Mouse (Mus musculus) Patski (cell line): ENCODE data around the gene Mrln. TPM values are rescaled to one million over a fixed set of nuclear protein-coding genes. Genes with fewer than 3 reads are reported as not detected.
A peak's percentile ranks its signal among the peaks of the same experiment; 100 is the strongest.

ENCODE experiments used
- ATAC-seq: fragments of 100-300 bp; one replicate; pipeline ENCODE4 v1.8.0; 2021
- CTCF ChIA-PET: fragments of 350-600 bp; sonication (Branson Sonifier 250); formaldehyde crosslinking; loops from one replicate; lab custom pipeline; 2022; ENCODE audit warnings: inconsistent platforms; lab: Charles Lee
- POLR2A ChIA-PET: fragments of 350-600 bp; sonication (Branson Sonifier 250); formaldehyde crosslinking; loops from one replicate; lab custom pipeline; 2022; ENCODE audit warnings: antibody characterized with exemption, inconsistent platforms; lab: Charles Lee
- DNase-seq: peaks from one replicate; pipeline ENCODE4 v3.0.0-alpha.2; 2011; ENCODE audit warnings: low read depth, low spot score
- H3K27me3 ChIP-seq: fragments of 371-371 bp; one replicate; pipeline ENCODE4 v1.5.1; 2021
- CTCF ChIP-seq: fragments of 100-300 bp; IDR thresholded peaks from one replicate; pipeline ENCODE4 v1.5.1; 2021
- in situ Hi-C: fragments of 300-500 bp; cut with MboI; formaldehyde crosslinking; loops from 3 replicates; pipeline ENCODE4 v1.11.1; 2018; ENCODE audit warnings: low pct_unique_long_range_greater_than_20kb, mixed read lengths
- polyA plus RNA-seq: library from polyadenylated mRNA; unstranded; gene quantifications from one replicate; pipeline ENCODE4 v1.2.3, GENCODE M21; 2021

The Mrln gene
- polyA plus RNA-seq, 1 experiment from 2014 or later, result not detected

GRCm38 (mm10) chr10:70189864-70190263 is 14.6 kb upstream of the Mrln start:
- in situ Hi-C loops, result loop anchor here (10.0 kb wide), 1 partner anchor 375 kb away; no protein-coding TSS in a partner anchor
- DNase-seq (no peak), ATAC-seq (no peak)
- no peaks in the 10 kb centered on the region for H3K27me3 ChIP-seq
- CTCF ChIA-PET, result no interaction called here
- POLR2A ChIA-PET, result no interaction called here
- TF ChIP-seq CTCF, result peak; percentile 62

- CTCF ChIA-PET, result no interaction called here
- ATAC-seq (no peak), DNase-seq (no peak)
These were observed 10.2 kb upstream of the Mrln start for GRCm38 (mm10) chr10:70194283-70194682.

DNA sequence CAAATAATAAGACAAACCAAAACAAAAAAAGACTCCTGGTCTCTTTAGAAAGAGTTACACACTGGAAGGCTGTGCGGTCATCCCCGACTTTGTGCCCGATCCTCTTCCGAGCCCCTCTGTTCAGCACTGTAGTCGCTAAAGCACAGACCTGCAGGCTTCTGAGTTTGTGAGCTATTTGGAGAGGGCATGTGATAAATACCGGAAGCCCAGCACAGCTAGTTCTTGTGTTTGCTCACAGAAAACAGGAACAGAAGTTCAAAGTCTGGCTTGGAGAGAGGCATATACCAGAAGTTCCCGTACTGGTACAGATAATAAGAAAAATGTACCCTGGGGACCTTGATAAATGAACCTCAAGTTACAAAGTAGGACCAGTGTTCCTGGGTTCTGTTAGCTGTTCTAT is 9.2 kb upstream of the Mrln start:
- H3K27me3 ChIP-seq, result no peaks in the 10 kb centered on the region
- ATAC-seq, result no peak
- no peak for TF ChIP-seq CTCF
- in situ Hi-C loops, result loop anchor here (5.0 to 10.0 kb wide), 2 partner anchors 92 to 370 kb away; no protein-coding TSS in a partner anchor
- ChIA-PET CTCF (interaction anchor here (0.6 to 1.0 kb wide), 3 partner anchors 10 to 50 kb away, joined by 3 to 4 read pairs (median 3); no protein-coding TSS in a partner anchor), POLR2A (interaction anchor here (0.5 to 0.6 kb wide), 2 partner anchors 14 to 244 kb away, joined by 3 to 4 read pairs; no protein-coding TSS in a partner anchor)
- DNase-seq, result no peak

More at GRCm38 (mm10) chr10:70194283-70194682, 10.2 kb upstream of the Mrln start:
- no peaks in the 10 kb centered on the region for H3K27me3 ChIP-seq
- POLR2A ChIA-PET, result no interaction called here
- in situ Hi-C loops, result loop anchor here (10.0 kb wide), 1 partner anchor 371 kb away; no protein-coding TSS in a partner anchor
- TF ChIP-seq CTCF, result no peak

- TF ChIP-seq CTCF, result peak; percentile 48
- ATAC-seq (no peak), DNase-seq (no peak)
- in situ Hi-C loops, result loop anchor here (5.0 to 10.0 kb wide), 2 partner anchors 92 to 369 kb away; no protein-coding TSS in a partner anchor
- CTCF ChIA-PET, result interaction anchor here (0.9 to 1.0 kb wide), 2 partner anchors 10 to 50 kb away, joined by 3 to 4 read pairs; no protein-coding TSS in a partner anchor
- H3K27me3 ChIP-seq, result no peaks in the 10 kb centered on the region
- POLR2A ChIA-PET, result interaction anchor here (0.5 kb wide), 1 partner anchor 15 kb away, joined by 3 read pairs; no protein-coding TSS in a partner anchor
These were observed 8.7 kb upstream of the Mrln start for GRCm38 (mm10) chr10:70195786-70196185.

DNA sequence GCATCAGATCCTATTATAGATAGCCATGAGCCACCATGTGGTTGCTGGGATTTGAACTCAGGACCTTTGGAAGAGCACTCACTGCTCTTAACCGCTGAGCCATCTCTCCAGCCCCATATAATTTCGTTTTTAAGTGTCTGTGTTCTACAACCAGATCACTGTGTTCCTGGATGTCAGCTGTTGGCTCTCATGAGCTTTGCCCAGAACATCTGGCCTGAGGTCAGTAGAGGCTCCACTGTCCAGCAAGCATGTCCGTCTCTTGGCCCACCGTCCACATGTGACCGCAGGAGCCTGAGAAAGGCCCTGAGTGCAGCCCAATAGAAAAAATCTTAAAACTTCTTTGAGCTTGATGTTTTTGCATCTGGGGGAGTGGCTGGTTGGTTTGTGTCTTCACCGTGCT is 7.8 kb upstream of the Mrln start:
- no peaks in the 10 kb centered on the region for H3K27me3 ChIP-seq
- TF ChIP-seq CTCF, result no peak
- ChIA-PET POLR2A (no interaction called here), CTCF (interaction anchor here (1.0 kb wide), 1 partner anchor 63 kb away, joined by 3 read pairs; no protein-coding TSS in a partner anchor)
- in situ Hi-C loops, result loop anchor here (5.0 to 10.0 kb wide), 2 partner anchors 91 to 368 kb away; no protein-coding TSS in a partner anchor
- ATAC-seq (no peak), DNase-seq (no peak)

GRCm38 (mm10) chr10:70197601-70198000 is 6.9 kb upstream of the Mrln start:
- POLR2A ChIA-PET, result no interaction called here
- in situ Hi-C loops, result loop anchor here (5.0 to 10.0 kb wide), 2 partner anchors 90 to 367 kb away; no protein-coding TSS in a partner anchor
- ATAC-seq, result no peak
- no peak for DNase-seq
- TF ChIP-seq CTCF, result no peak
- H3K27me3 ChIP-seq, result no peaks in the 10 kb centered on the region
- CTCF ChIA-PET, result no interaction called here

GRCm38 (mm10) chr10:70198012-70198411 is 6.5 kb upstream of the Mrln start:
- no peaks in the 10 kb centered on the region for H3K27me3 ChIP-seq
- ATAC-seq, result no peak
- ChIA-PET CTCF (no interaction called here), POLR2A (no interaction called here)
- in situ Hi-C loops, result loop anchor here (5.0 to 10.0 kb wide), 2 partner anchors 89 to 367 kb away; no protein-coding TSS in a partner anchor
- no peak for TF ChIP-seq CTCF
- DNase-seq, result no peak

- DNase-seq, result no peak
- CTCF ChIA-PET, result no interaction called here
- POLR2A ChIA-PET, result no interaction called here
- no peaks in the 10 kb centered on the region for H3K27me3 ChIP-seq
- no peak for TF ChIP-seq CTCF
- ATAC-seq, result no peak
- in situ Hi-C loops, result loop anchor here (5.0 to 10.0 kb wide), 2 partner anchors 88 to 366 kb away; no protein-coding TSS in a partner anchor
These were observed 5.5 kb upstream of the Mrln start for GRCm38 (mm10) chr10:70198951-70199463.

GRCm38 (mm10) chr10:70199466-70200210 is 4.8 kb upstream of the Mrln start:
- CTCF ChIA-PET, result no interaction called here
- DNase-seq, result no peak

GRCm38 (mm10) chr10:70200889-70201500 is 3.5 kb upstream of the Mrln start:
- ATAC-seq (no peak), DNase-seq (no peak)
- in situ Hi-C loops, result no loop called here
- no peak for TF ChIP-seq CTCF
- H3K27me3 ChIP-seq, result no peaks in the 10 kb centered on the region
- ChIA-PET CTCF (interaction anchor here (1.0 kb wide), 1 partner anchor 14 kb away, joined by 3 read pairs; no protein-coding TSS in a partner anchor), POLR2A (no interaction called here)

More at GRCm38 (mm10) chr10:70199466-70200210, 4.8 kb upstream of the Mrln start:
- no peaks in the 10 kb centered on the region for H3K27me3 ChIP-seq
- no peak for ATAC-seq
- POLR2A ChIA-PET, result no interaction called here
- TF ChIP-seq CTCF, result no peak
- in situ Hi-C loops, result loop anchor here (5.0 to 10.0 kb wide), 2 partner anchors 88 to 365 kb away; no protein-coding TSS in a partner anchor
